Mouse (Mus musculus): Measurements from ENCODE around the gene Cc2d1a.

Cc2d1a gene

DNA sequence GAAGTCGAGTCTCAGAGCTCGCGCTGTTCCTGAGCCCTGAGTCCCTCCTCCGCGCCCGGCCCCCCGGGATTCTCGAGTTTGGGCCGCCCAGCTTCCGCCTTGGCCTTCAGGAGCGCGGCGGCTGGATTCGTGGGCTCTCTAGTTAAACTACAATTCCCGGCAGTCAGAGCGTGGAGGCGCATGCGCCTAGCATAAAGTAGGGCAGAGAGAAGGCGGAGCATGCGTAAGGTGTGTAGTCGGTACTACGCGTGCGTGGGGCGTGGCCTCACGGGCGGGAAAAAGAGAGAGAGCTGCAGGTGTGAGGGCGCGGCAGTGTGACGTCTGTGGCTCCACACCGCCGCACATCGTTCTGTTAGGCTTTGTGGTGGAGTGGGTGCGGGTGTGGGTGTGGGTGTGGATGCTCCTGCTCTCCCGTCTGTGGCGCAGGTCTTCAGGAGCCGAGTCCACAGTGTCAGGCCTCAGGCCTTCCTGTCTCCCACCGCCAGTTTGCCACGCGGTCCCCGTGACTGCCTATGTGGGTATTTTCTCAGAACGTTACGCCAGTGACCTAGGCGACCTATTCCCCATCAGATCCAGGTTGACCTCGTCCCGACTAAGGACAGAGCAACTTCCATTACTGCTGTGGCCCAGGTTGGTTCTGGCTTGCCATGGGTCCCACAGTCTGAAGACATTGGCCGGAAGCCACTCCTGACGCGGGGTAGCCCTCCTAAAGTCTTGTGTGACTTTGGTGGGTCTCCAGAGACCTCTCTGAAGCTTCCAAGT, at the start of gene Cc2d1a, which contains the start of gene 4930432K21Rik:
Gene Cc2d1a (minus strand): TSS at position 168 of the 762 bp plus-strand sequence.
Gene 4930432K21Rik (plus strand): TSS at position 257 of the 762 bp plus-strand sequence.
- peak; percentile 97 for DNase-seq

DNA sequence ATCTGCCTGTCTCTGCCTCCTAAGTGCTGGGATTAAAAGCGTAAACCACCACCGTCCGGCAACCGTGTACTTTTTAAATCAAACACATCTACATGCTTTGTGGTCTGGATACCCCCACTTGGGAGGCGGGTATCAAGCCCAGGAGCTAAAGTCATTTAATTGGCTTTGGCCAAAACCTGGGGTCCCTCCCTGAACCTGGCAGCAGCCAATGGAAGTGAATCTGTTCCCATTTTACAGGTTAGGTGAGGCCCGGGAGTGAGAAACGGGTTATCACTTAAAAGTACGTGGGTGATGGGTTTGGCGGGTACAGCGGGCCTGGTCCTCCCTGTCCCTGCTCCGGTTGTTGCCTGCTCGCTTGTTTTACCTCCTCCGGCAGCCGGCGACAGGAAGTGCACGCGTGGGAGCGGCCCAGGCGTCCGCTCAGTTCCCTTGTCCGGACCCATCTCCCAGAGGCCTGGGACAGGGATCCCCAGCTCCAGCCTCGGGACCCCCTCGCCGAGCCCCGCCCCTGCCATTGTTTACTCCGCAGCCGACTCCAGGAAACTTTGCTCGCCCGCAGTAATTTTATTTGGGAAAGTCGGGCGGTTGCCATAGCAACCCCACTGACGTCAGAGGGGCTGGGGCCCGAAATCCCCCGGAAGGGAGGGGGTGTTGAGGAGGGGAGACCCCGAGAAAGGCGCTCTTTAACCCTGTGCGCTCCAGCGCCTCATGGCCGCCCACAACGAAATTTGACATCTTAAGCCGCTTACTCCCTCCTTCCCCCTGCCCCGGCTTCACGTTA, 49.6 kb upstream of the Cc2d1a start:
- peak; percentile 70 for DNase-seq

DNA sequence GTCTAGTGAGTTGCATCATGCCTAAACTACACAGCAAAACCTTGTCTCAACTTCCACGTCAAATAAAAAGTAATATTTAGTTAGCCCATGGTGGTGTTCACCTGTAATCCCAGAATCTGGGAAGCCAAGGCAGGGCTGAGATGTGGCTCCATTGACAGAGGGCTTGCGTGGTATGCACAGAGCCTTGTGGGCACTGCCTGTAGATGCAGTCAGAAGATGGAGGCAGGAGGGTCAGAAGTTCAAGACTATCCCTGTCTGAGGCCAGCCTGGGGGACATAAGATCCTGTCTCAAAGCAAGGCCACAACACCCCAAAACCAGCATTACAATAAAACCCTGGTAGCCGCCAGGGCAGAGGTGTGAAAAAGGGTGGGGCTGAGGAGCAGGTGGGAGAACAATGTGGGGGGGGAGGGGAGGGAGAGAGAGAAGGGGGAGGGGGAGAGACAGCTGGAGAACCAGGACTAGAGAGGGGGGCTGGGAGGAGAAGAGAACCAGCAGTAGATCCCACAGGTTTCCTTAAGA, 46.5 kb upstream of the Cc2d1a start:
- DNase-seq: no peak

GRCm38 (mm10) chr8:84193566-84193965, 45.8 kb upstream of the Cc2d1a start:
- no peak for DNase-seq

DNA sequence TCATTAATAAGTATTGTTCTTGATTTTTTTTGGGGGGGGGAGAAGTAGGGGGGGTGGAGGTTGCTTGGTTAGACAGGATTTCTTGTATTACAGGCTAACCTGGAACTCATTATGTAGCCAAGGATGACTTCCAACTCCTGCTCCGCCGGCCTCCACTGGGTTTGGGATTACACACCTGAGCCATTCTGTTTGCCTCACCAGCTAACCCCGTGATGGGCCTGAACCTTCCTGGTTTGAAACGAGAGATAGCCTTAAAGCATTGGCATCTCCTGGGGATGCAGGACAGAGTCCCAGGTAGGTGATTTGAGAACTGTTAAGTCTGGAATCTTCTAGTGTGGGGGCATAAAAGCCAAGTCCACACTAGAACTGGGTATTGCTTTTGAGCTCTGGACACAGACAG, 45.4 kb upstream of the Cc2d1a start:
- no peak for DNase-seq

DNA sequence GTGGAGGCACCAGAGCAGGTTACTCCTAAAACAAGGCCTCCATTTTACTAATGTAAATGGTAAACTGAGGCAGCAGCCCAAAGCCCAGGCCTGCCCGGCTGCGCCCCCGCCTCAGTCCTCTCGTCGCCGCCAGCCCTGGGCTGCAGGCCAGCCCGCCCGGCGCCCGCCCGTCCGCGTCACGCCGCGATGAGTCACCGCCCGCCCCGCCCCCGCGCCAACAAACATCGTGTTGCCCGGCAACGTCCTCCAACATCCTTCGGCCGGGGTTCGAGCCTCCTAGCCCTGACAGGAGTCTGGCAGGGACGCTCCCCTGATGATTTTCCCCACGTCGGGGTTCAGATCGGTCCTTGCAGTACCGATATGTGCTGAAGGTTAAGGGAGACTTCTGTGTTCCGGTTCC, 44.8 kb upstream of the Cc2d1a start:
- peak; percentile 70 for DNase-seq

GRCm38 (mm10) chr8:84192023-84192422, 44.3 kb upstream of the Cc2d1a start:
- DNase-seq: peak; percentile 51

GRCm38 (mm10) chr8:84190191-84190867, 42.6 kb upstream of the Cc2d1a start:
- no peak for DNase-seq

DNA sequence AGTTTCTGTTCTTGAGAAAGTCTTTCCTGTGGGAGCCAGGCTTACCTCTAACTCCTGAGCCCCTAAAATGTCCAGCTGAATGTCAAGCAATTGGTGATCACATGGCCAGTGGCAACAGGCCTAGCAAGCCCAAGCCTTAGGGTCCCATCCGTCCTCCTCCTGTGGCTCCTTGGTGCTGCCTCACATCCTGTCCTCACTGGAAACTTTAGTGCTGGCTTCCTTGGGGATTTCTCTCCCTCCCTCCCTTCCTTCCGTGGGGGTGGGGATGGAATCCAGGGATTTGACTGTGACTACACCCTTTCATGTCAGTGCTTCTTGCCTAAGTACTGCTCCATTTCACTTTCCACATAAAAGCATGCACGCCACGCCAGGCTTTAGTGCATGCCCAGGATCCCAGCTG, 41.9 kb upstream of the Cc2d1a start:
- DNase-seq: no peak

- DNase-seq: no peak
These were observed 40.9 kb upstream of the Cc2d1a start for GRCm38 (mm10) chr8:84188671-84189070.

- DNase-seq: peak; percentile 52
These were observed 39.5 kb upstream of the Cc2d1a start for GRCm38 (mm10) chr8:84187065-84187755.

DNA sequence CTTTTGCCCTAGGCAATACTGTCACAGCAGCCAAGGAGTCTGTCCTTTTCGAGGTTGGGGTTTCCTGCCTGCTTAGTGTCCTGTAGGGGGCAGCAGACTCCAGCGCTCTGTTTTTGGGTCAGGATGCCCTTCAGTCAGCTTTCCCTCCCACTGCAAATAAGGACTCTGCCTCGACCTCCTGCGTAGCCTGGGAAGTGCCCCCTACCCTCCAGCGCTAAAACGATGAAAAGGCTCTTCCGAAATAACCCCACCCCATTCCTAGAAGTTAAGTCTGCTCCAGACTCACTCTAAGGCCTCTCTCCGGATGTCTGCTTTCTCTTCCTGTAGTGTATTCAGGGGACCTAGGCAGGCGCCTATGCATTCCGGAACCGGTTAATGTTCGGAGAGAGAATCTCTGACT, 38.8 kb upstream of the Cc2d1a start:
- peak; percentile 79 for DNase-seq

DNA sequence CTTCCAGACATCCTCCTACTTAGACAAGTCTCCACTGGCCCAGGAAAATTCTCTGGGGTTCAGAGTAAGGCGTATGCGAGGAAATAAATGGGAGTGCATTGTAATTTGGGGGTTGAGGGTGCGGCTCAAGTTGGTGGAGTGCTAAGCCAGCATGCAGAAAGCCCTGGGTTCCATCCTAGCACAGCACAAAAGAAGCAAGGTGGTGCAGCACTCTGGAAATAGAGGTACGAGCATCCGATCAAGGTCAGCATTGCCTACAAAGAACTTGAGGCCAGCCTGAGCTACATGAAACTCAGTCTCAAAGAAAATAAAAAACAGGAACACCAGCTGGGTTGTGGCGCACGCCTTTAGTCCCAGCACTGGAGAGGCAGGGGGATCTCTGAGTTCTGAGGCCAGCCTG, 37.4 kb upstream of the Cc2d1a start, which contains the start of gene Nanos3:
Gene Nanos3 (minus strand): TSS at position 101 of the 400 bp plus-strand sequence.
- no peak for DNase-seq

DNA sequence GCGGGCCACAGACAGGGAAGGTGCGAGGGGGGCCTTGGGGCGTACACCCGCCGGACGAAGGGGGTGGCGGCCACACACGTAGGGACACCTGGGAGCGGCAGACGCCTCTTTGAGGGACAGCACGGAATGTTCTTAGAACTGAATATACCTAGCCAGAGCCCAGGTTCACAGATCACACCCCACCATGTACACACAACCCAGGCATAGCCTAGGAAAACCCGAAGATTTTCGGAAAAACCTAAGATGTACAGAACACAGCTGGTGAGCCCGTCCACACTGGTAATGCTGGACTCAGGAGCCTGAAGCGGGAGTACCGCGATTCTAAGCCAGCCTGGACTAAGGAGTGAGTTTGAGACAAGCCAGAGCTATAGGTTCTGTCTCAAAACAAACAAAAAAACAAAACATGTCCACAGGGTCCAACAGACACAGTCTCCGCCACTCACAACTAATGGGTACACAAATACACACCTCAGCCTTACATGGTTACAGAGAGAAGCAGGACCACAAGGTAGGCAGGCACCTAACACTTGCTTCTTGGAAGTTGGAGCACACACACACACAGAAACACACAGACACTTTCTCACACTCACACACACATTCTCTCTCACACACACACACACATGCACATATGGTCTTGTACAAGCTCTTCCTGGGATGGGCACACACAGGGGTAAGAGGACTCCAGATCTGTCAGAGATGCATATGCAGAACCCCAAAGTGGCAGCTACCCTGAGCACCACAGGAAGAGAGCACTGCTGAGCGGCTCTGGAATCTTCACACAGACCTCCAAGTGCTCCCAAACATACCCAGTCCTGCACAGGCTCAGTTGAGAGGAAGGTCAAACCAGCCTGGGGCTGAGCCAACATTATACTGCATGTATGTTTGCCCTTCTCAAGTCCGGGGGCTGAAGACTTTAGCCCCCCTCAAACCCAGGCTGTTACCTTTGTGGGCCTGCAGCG, 36.6 kb upstream of the Cc2d1a start:
- DNase-seq: no peak

DNA sequence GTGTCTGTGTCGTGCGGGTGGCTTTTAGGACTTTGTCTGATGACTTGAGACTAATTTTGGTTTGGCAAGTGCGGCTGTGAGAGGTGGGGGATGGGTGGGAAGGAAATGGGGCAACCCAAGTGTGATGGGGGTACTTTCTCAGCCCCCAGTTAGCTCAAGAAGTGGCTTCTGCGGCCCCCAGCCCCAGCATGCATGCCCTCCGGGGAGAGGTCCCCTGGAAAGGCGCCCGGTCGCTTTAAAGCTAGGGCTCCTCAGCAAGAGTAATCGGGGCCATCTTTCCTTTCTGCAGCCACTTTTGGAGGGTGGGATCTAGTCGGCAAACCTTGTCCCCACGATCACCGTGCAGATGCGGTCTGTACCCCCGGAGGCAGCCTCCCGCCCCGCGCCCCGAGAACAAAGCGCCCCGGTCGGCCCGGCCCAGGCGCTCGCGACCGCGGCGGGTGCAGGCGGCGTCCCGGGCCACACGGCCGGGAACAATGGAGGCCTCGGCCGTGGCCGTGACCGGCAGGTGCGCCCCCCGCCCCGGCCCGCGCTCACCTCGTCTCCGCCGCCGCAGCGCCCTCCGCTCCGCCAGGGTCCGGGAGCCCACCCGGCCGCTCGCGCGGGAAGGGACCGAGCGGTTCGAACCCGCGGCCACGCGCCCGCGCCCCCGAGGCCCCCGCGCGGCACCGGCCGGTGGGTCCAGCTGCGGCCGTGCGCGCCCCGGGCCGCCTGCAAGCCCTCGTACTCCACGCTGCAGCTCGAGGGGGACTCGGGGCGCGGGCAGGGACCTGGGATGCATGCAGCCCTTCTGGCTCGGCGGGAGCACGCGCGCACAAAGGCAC, 35.7 kb upstream of the Cc2d1a start:
- DNase-seq: no peak

GRCm38 (mm10) chr8:84182833-84183232, 35.1 kb upstream of the Cc2d1a start:
- no peak for DNase-seq

- no peak for DNase-seq
These were observed 32.9 kb upstream of the Cc2d1a start for GRCm38 (mm10) chr8:84180530-84181190.

DNA sequence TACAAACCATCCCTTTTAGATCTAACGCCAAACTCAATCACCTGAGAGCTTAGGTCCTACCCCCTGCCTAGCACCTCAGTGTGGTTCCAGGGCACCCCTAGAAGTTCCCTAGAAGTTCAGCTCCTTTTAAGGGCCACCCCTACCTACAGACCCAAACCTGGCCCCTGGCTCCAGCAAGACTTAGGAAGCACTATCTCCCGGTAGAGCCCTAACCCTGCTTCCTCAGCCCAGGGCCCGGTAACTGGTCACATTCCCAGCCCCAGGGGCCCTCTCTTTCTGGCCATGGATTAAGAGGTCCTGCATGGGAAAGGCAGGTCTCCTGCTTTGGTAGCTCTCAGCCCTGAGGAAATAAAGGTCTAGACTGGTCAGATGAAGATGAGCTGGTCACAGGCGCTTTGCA, 32.2 kb upstream of the Cc2d1a start:
- no peak for DNase-seq

GRCm38 (mm10) chr8:84178592-84178991, 30.9 kb upstream of the Cc2d1a start:
- no peak for DNase-seq

GRCm38 (mm10) chr8:84177405-84177804, 29.7 kb upstream of the Cc2d1a start:
- DNase-seq: no peak

Measured in right cerebral cortex, adult 18-20 months (tissue).